ENCODE assay signal across 19 mouse cellular contexts in the genomic region with DNA sequence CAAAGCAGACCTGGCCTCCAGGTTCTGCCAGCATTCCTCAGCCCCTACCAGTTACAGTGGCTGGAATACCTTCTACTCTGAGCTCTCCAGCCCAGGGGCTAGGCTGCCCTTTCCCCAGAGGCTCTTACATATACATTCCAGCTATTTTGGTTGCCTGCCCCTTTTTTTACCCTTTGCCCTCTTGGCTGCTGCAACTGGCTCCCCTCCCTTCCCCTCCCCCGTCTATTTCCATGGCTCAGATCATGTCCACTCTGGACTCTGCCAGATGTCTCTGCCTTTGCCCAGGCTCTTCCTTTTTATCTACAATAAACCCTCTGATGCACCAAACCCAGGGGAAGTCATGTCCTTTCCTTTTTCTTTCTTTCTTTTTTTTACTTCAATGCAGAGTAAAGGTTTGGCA. TPM values are rescaled to one million over a fixed set of nuclear protein-coding genes. Genes with fewer than 3 reads are reported as not detected.
DNase-seq lines count a peak whose midpoint lies in the region; ATAC-seq and TF ChIP-seq lines count a peak whose summit lies in the region.
"Had no signal": no experiment of that assay in that cellular context is flagged by ENCODE, and none has a peak within 500 bp of the region (broad histone marks: within the 10 kb centered on the region; RNA-seq: fewer than 3 reads in every experiment).

No protein-coding gene starts in this region.

- H3K4me2 ChIP-seq in midbrain, embryonic 13.5 days (replicated peaks): no peak overlapping the region
- H3K4me2 ChIP-seq: forebrain, embryonic 12.5 days; heart, embryonic 13.5 days; limb, embryonic 15.5 days had no signal

- whole genome bisulfite sequencing in liver, adult 2 months: 4% methylated on average over 1 of the region's 1 CpGs
- whole genome bisulfite sequencing in midbrain, embryonic 13.5 days: 72% methylated on average over 1 of the region's 1 CpGs

- peak; percentile 27 for DNase-seq in kidney, postnatal 14 days
- no peak for DNase-seq in kidney, adult 8-10 months
- DNase-seq in 3T3-L1 (ENCODE audit: low read depth, low spot score) (peak; percentile 34), NIH3T3 (ENCODE audit: low read depth) (peak; percentile 39)
- DNase-seq in liver, adult 2 months (ENCODE audit: extremely low read depth, low read depth, low spot score): peak; percentile 59
- no peak for DNase-seq in urinary bladder, postnatal 14 days (ENCODE audit: low spot score)
- DNase-seq: adrenal gland, postnatal 25 days; cerebellum, adult 11 months; heart, adult 18-20 months; heart, postnatal 4 days; lung, postnatal 36 days; right cerebral cortex, postnatal 4 days had no signal

- H3K36me3 ChIP-seq in liver, adult 2 months (ENCODE audit: control insufficient read depth, insufficient read depth, low read length): no peaks in the 10 kb centered on the region
- no peaks in the 10 kb centered on the region for H3K36me3 ChIP-seq in midbrain, embryonic 13.5 days
- H3K36me3 ChIP-seq: forebrain, embryonic 12.5 days; heart, embryonic 13.5 days; limb, embryonic 15.5 days had no signal

- no peak overlapping the region for H3K27ac ChIP-seq in liver, adult 2 months (replicated peaks; ENCODE audit: insufficient read depth, low read depth, low read length)
- no peak overlapping the region for H3K27ac ChIP-seq in midbrain, embryonic 13.5 days
- H3K27ac ChIP-seq: forebrain, embryonic 12.5 days; heart, embryonic 13.5 days; hindbrain, postnatal 0 days; limb, embryonic 15.5 days had no signal

- peaks cover 6% of the 10 kb centered on the region; the same call in 1 of the 2 replicates for H3K9me3 ChIP-seq in midbrain, embryonic 13.5 days
- H3K9me3 ChIP-seq: limb, embryonic 15.5 days had no signal

- no peak overlapping the region for H3K9ac ChIP-seq in liver, adult 2 months (ENCODE audit: low read depth, low read length)
- no peak overlapping the region for H3K9ac ChIP-seq in midbrain, embryonic 13.5 days (replicated peaks)
- H3K9ac ChIP-seq: forebrain, embryonic 12.5 days; heart, embryonic 13.5 days; limb, embryonic 15.5 days had no signal

- H3K79me2 ChIP-seq in liver, adult 2 months (ENCODE audit: control insufficient read depth, insufficient read depth, low read length): no peaks in the 10 kb centered on the region

- no peak overlapping the region for H3K4me3 ChIP-seq in liver, adult 2 months (ENCODE audit: insufficient read depth, low read depth, low read length)
- H3K4me3 ChIP-seq in midbrain, embryonic 13.5 days (replicated peaks): no peak overlapping the region
- H3K4me3 ChIP-seq: forebrain, embryonic 12.5 days; heart, embryonic 13.5 days; limb, embryonic 15.5 days had no signal

- H3K4me1 ChIP-seq in liver, adult 2 months (ENCODE audit: control insufficient read depth, insufficient read depth, low read length): no peaks in the 10 kb centered on the region
- no peaks in the 10 kb centered on the region for H3K4me1 ChIP-seq in midbrain, embryonic 13.5 days (replicated peaks)
- H3K4me1 ChIP-seq: forebrain, embryonic 12.5 days; heart, embryonic 13.5 days; limb, embryonic 15.5 days had no signal

- H3K27me3 ChIP-seq in liver, adult 2 months (ENCODE audit: control insufficient read depth, insufficient read depth, low read length): no peaks in the 10 kb centered on the region
- H3K27me3 ChIP-seq in midbrain, embryonic 13.5 days: no peaks in the 10 kb centered on the region
- H3K27me3 ChIP-seq: forebrain, embryonic 12.5 days; heart, embryonic 13.5 days; limb, embryonic 15.5 days; Patski had no signal

- no peak for TF ChIP-seq CTCF in liver, adult 2 months (IDR thresholded peaks at IDR 0.05; ENCODE audit: low read depth, low read length)

- no peak for TF ChIP-seq POLR2A in liver, adult 2 months (IDR thresholded peaks at IDR 0.05; ENCODE audit: extremely low read depth, insufficient read depth, low read length)

- no peak for ATAC-seq in midbrain, embryonic 13.5 days
- ATAC-seq: hindbrain, postnatal 0 days; intestine, postnatal 0 days had no signal

RNA-seq across cellular contexts. Expression of gene Dclk2, which starts 33.9 kb away (rescaled TPM):
- total RNA-seq in liver, adult 2 months (2014; rRNA removed): 0.28 and 0.67 TPM in 2 replicates
- polyA plus RNA-seq in liver, adult 2 months (2012; rRNA removed): 0.34 and 0.87 TPM in 2 replicates
- polyA plus RNA-seq in midbrain, embryonic 13.5 days (2015; fragmentation: Nextera tagmentation; extraction: Ambion mirVana): 77.4 and 79.2 TPM in 2 replicates

RNA-seq across cellular contexts. Expression of gene Cd1d1, which starts 44.7 kb away (rescaled TPM):
- 336 and 410 TPM in 2 replicates for total RNA-seq in liver, adult 2 months (2014; rRNA removed)
- 251 and 268 TPM in 2 replicates for polyA plus RNA-seq in liver, adult 2 months (2012; rRNA removed)
- 73.6 and 81.2 TPM in 2 replicates for polyA plus RNA-seq in midbrain, embryonic 13.5 days (2015; fragmentation: Nextera tagmentation; extraction: Ambion mirVana)

Comparison
In these comparisons a context has a peak if more than half of its experiments do, and no peak if none do; other contexts are left out.
1. DNase-seq: peak in kidney, postnatal 14 days (single experiment), 3T3-L1 (single experiment), NIH3T3 (single experiment) and liver, adult 2 months (single experiment); none in kidney, adult 8-10 months (0 of 2) and urinary bladder, postnatal 14 days (single experiment).
2. RNA of gene Dclk2, which starts 33.9 kb away (polyA plus RNA-seq): 77.4 to 79.2 TPM in midbrain, embryonic 13.5 days; 0.34 to 0.87 TPM in liver, adult 2 months; every median in the first group is over 10 times any median in the second.